Mouse (Mus musculus): Measurements from ENCODE around the gene Cdc42ep4. TPM values are rescaled to one million over a fixed set of nuclear protein-coding genes. Genes with fewer than 3 reads are reported as not detected.

Cdc42ep4 gene
- polyA plus RNA-seq, 1 experiment, result 13.3 TPM

DNA sequence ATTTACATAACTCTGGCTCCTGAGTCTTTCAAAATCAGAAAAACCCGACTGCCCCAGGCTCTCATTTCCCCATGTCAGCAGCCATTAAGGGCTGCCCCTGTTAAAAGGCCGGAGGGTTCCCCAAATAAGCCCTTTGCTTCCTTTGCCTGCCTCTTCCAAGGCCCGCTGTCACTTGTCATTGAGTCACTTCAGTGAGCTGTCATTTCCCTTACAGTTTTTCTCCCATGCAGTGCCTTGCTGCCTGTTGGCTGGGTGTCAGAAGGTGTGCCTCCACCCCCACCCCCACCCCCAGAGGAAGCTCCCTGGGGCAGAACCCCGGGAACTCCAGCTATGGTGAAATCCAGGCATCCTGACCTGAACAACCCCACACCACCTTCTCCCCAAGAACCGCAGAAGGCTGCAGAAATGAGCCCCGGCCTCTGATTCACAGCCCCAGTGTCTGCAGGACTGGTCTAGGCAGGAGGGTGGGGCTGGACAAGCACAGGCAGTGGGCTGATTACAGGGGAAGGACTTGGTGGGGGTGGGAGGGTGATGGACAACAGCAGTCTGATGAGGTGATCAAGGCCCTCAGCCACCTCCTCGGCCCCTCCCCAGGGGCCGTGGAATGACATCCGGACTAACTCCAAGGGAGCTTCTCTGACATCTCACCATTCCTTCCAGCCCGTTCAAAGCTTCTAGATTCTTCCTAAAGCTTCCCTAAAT is 14.8 kb upstream of the Cdc42ep4 start:
- no peak overlapping the region for H3K4me3 ChIP-seq
- H3K79me2 ChIP-seq (ENCODE audit: control insufficient read depth, insufficient read depth), result no peaks in the 10 kb centered on the region
- no peaks in the 10 kb centered on the region for H3K27me3 ChIP-seq (ENCODE audit: control insufficient read depth, insufficient read depth, insufficient read length)
- H3ac ChIP-seq (ENCODE audit: control insufficient read depth, insufficient read length), result no peak overlapping the region
- H3K4me2 ChIP-seq (ENCODE audit: low read depth), result no peak overlapping the region
- TF ChIP-seq REST (IDR thresholded peaks at IDR 0.05; ENCODE audit: insufficient read depth, insufficient read length), result no peak
- no peak for TF ChIP-seq POLR2A (IDR thresholded peaks at IDR 0.05; ENCODE audit: insufficient read length, low read depth)
- no peak for TF ChIP-seq TCF3 (IDR thresholded peaks at IDR 0.05; ENCODE audit: insufficient read length, low read depth)
- TF ChIP-seq MYOD1 (IDR thresholded peaks at IDR 0.05; ENCODE audit: control insufficient read depth in 1 of 3, insufficient read length in 2 of 3, low read depth in 2 of 3), result no peak
- TF ChIP-seq POLR2AphosphoS2 (IDR thresholded peaks at IDR 0.05; ENCODE audit: insufficient read length, low read depth), result no peak
- no peak for TF ChIP-seq E2F4 (IDR thresholded peaks at IDR 0.05; ENCODE audit: insufficient read depth)
- no peak for TF ChIP-seq USF1 (IDR thresholded peaks at IDR 0.05; ENCODE audit: low read depth)
- TF ChIP-seq MYOG (IDR thresholded peaks at IDR 0.05; ENCODE audit: control insufficient read depth in 1 of 3, insufficient read depth in 1 of 3, insufficient read length in 2 of 3, low read depth in 2 of 3), result no peak
- no peak for TF ChIP-seq TCF12 (IDR thresholded peaks at IDR 0.05; ENCODE audit: insufficient read depth, poor library complexity, severe bottlenecking)
- no peak for TF ChIP-seq CEBPB (IDR thresholded peaks at IDR 0.05; ENCODE audit: insufficient read depth, poor library complexity, severe bottlenecking)
- TF ChIP-seq SRF (IDR thresholded peaks at IDR 0.05; ENCODE audit: control insufficient read depth, insufficient read length, low read depth), result no peak
- no peak for TF ChIP-seq MAX (IDR thresholded peaks at IDR 0.05; ENCODE audit: low read depth)
- no peaks in the 10 kb centered on the region for H3K36me3 ChIP-seq (ENCODE audit: control insufficient read depth, insufficient read depth)

DNA sequence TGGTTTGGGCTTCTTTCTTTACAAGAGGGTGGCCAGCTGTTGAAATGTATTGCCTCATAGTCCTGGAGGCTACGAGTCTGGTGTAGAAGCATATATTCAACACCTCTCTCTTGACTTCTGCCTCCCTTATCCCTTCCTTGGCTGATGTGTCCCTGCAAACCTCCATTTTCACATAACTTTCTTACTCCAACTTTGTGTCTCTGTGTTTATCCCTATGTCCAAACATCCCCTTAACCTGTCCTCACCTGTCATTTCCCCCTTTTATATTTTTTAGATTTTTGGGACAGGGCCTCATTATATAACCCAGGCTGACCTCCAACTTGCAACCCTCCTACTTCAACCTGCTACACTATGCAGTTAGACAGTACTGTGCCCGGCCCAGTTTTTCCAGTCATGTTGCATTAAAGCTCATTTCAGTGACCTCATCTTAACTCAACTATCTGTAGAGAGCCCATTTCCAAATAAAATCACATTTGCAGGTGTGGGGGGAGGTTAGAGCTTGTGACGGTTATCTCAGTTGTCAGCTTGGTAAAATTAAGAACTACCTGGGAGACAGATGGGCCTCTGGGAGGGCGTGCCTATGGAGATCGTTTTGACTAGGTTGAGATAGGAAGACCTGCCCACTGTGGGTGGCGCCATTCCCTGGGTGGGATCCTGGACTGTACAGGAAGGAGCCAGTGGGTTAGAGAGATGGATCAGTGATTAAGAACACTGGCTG is 12.6 kb upstream of the Cdc42ep4 start:
- Histone ChIP-seq H3K27me3 (ENCODE audit: control insufficient read depth, insufficient read depth, insufficient read length) (no peaks in the 10 kb centered on the region), H3K79me2 (ENCODE audit: control insufficient read depth, insufficient read depth) (no peaks in the 10 kb centered on the region), H3ac (ENCODE audit: control insufficient read depth, insufficient read length) (no peak overlapping the region), H3K4me2 (ENCODE audit: low read depth) (no peak overlapping the region), H3K36me3 (ENCODE audit: control insufficient read depth, insufficient read depth) (no peaks in the 10 kb centered on the region), H3K4me3 (no peak overlapping the region)
- no peak for TF ChIP-seq TCF3 (IDR thresholded peaks at IDR 0.05; ENCODE audit: insufficient read length, low read depth)
- TF ChIP-seq SRF (IDR thresholded peaks at IDR 0.05; ENCODE audit: control insufficient read depth, insufficient read length, low read depth), result no peak

DNA sequence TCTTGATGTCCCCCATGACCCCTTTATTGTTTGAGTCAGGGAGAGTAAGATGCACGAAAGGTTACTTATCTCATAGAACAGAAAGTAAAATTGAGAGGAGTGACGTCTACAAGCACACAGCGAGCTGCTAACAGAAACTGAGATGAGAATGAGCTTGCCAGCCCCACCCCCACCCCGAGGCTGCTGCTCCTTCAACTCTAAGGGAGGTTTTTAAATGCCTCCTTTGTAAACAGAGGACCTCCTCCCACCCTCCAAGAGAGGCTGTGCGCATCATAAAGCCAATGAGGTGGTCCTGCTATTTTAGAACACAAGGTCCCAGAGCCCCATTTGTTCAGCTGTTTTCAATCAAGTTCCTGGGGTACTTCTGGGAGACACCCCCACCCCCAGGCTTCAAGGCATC is 11.8 kb upstream of the Cdc42ep4 start:
- Histone ChIP-seq H3K4me2 (ENCODE audit: low read depth) (no peak overlapping the region), H3K27me3 (ENCODE audit: control insufficient read depth, insufficient read depth, insufficient read length) (no peaks in the 10 kb centered on the region), H3K36me3 (ENCODE audit: control insufficient read depth, insufficient read depth) (no peaks in the 10 kb centered on the region), H3K4me3 (no peak overlapping the region), H3K79me2 (ENCODE audit: control insufficient read depth, insufficient read depth) (no peaks in the 10 kb centered on the region), H3ac (ENCODE audit: control insufficient read depth, insufficient read length) (no peak overlapping the region)
- TF ChIP-seq POLR2A (IDR thresholded peaks at IDR 0.05; ENCODE audit: insufficient read length, low read depth) (no peak), TCF3 (IDR thresholded peaks at IDR 0.05; ENCODE audit: insufficient read length, low read depth) (no peak), POLR2AphosphoS2 (IDR thresholded peaks at IDR 0.05; ENCODE audit: insufficient read length, low read depth) (no peak), USF1 (IDR thresholded peaks at IDR 0.05; ENCODE audit: low read depth) (no peak), MYOG (IDR thresholded peaks at IDR 0.05; ENCODE audit: control insufficient read depth in 1 of 3, insufficient read depth in 1 of 3, insufficient read length in 2 of 3, low read depth in 2 of 3) (no peak), REST (IDR thresholded peaks at IDR 0.05; ENCODE audit: insufficient read depth, insufficient read length) (no peak), E2F4 (IDR thresholded peaks at IDR 0.05; ENCODE audit: insufficient read depth) (no peak), SRF (IDR thresholded peaks at IDR 0.05; ENCODE audit: control insufficient read depth, insufficient read length, low read depth) (no peak), MYOD1 (IDR thresholded peaks at IDR 0.05; ENCODE audit: control insufficient read depth in 1 of 3, insufficient read length in 2 of 3, low read depth in 2 of 3) (no peak), MAX (IDR thresholded peaks at IDR 0.05; ENCODE audit: low read depth) (no peak), TCF12 (IDR thresholded peaks at IDR 0.05; ENCODE audit: insufficient read depth, poor library complexity, severe bottlenecking) (no peak), CEBPB (IDR thresholded peaks at IDR 0.05; ENCODE audit: insufficient read depth, poor library complexity, severe bottlenecking) (no peak)

DNA sequence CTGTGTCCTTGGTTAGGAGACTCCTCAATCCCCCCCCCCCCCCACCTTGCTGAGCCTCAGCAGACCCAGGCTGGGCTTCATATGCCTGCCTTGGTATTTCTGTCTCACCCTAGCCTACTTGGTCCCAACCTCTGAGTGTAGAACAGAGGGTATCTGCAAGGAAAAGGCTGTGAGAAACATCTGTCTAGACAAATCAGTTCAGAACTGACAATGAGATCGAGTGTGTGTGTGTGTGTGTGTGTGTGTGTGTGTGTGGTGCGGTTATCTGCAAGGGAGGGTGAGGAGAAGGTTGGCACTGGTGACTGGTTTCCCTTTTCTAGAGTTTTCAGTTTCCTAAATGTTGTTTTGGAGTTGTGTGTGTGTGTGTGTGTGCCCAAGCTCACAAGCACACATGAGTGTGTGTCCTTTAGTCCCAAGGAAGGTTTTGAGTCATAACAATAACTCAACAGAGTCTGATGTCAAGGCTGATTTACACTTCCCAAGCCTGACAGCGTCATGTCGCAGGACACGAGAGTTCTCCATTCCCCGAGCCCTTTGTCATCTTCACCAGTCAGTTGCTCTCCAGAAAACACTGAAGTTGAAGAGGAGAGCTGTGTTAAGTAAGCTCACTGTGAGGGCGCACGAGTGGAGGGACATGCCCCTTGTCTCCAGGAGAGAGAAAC is 10.6 kb upstream of the Cdc42ep4 start:
- no peak overlapping the region for H3K4me3 ChIP-seq
- no peak overlapping the region for H3ac ChIP-seq (ENCODE audit: control insufficient read depth, insufficient read length)
- TF ChIP-seq POLR2A (IDR thresholded peaks at IDR 0.05; ENCODE audit: insufficient read length, low read depth) (no peak), TCF12 (IDR thresholded peaks at IDR 0.05; ENCODE audit: insufficient read depth, poor library complexity, severe bottlenecking) (no peak), REST (IDR thresholded peaks at IDR 0.05; ENCODE audit: insufficient read depth, insufficient read length) (no peak), MYOD1 (IDR thresholded peaks at IDR 0.05; ENCODE audit: control insufficient read depth in 1 of 3, insufficient read length in 2 of 3, low read depth in 2 of 3) (no peak), CEBPB (IDR thresholded peaks at IDR 0.05; ENCODE audit: insufficient read depth, poor library complexity, severe bottlenecking) (no peak), TCF3 (IDR thresholded peaks at IDR 0.05; ENCODE audit: insufficient read length, low read depth) (no peak), E2F4 (IDR thresholded peaks at IDR 0.05; ENCODE audit: insufficient read depth) (no peak), MAX (IDR thresholded peaks at IDR 0.05; ENCODE audit: low read depth) (no peak), SRF (IDR thresholded peaks at IDR 0.05; ENCODE audit: control insufficient read depth, insufficient read length, low read depth) (no peak), POLR2AphosphoS2 (IDR thresholded peaks at IDR 0.05; ENCODE audit: insufficient read length, low read depth) (no peak), MYOG (IDR thresholded peaks at IDR 0.05; ENCODE audit: control insufficient read depth in 1 of 3, insufficient read depth in 1 of 3, insufficient read length in 2 of 3, low read depth in 2 of 3) (no peak), USF1 (IDR thresholded peaks at IDR 0.05; ENCODE audit: low read depth) (no peak)

More for the DNA sequence above, 10.6 kb upstream of the Cdc42ep4 start:
- Histone ChIP-seq H3K4me2 (ENCODE audit: low read depth) (no peak overlapping the region), H3K27me3 (ENCODE audit: control insufficient read depth, insufficient read depth, insufficient read length) (no peaks in the 10 kb centered on the region), H3K36me3 (ENCODE audit: control insufficient read depth, insufficient read depth) (no peaks in the 10 kb centered on the region), H3K79me2 (ENCODE audit: control insufficient read depth, insufficient read depth) (no peaks in the 10 kb centered on the region)

Measured in myocyte (in vitro differentiated cells).